Mouse (Mus musculus): ENCODE results near the gene Tmc3.

GRCm38 (mm10) chr7:83561849-83562248, 22.9 kb upstream of the Tmc3 start:
- TF ChIP-seq HCFC1 (IDR thresholded peaks at IDR 0.05; ENCODE audit: borderline replicate concordance, insufficient read depth, low read length) = no peak
- TF ChIP-seq ZNF384 (IDR thresholded peaks at IDR 0.05; ENCODE audit: low read depth, low read length) = no peak
- TF ChIP-seq CHD2 (IDR thresholded peaks at IDR 0.05; ENCODE audit: low read depth, low read length) = no peak
- no peak for TF ChIP-seq MAFK (IDR thresholded peaks at IDR 0.05; ENCODE audit: insufficient read depth, low read depth, low read length)
- TF ChIP-seq ZC3H11A (IDR thresholded peaks at IDR 0.05; ENCODE audit: borderline replicate concordance, low read depth, low read length) = no peak
